Mouse (Mus musculus): ENCODE measurements around the gene Apobec2.
"Not testable (repeated sequence)": the region's sequence is repeated elsewhere in the genome, so short reads cannot be mapped to it uniquely, and the experiment has no call there.

Apobec2 gene

DNA sequence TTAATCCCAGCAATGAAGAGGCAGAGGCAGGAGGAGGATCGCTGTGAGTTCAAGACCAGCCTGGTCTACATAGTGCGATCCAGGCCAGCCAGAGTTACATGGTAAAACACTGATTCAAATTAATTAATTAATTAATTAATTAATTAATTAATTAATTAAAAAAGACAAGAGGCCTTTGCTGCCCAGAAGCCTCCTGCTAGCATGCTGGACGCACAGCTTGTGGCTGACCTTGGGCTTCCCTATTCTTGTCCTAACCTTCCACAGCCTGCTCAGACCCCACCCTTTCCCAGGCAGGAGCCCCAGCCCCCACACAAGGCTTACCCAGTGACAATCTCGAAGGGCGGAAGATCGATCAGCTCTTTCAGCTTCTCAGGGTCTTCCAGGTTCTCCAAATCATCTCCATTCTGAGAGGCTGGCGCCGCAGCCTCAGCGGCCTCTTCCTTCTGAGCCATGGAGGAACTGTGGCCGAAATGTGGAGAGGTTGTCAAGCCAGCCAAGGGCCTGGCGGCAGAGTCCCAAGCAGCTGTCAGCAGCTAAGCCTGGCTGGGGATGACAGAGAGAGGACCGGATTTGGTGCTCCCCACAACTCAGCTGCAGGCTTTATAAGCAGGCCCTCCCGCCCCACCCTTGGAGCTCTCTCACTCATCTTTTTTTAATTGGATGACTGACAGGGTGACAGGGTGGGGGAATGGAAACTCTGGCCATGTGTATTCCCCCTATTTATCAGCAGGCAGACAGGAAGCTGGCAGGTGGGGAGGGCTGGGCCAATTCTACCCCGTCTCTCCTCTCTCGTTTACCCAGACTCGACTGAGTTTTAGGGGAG lies at the start of gene Apobec2:
Gene Apobec2, minus strand, starts transcription at position 773 of the 823 bp plus-strand sequence.
- DNase-seq, result no peak

DNA sequence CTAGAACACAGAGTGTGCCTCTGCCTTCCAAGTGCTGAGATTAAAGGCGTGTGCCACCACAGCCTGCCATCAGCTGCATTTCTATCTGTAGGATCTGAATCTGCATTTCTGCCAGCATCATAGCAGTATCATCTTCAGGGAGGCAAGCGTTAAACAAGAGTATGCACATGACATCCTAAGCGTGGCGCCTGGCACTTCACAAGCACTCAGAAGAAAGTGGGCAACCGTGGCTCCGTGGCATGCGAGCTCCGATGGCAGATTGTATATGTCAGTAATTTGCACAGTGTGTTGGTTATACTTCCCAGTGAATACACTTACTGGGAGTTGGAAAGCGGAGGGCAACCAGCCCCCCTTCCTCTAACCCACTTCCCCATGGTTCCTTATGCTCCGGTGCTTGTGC lies 47.2 kb upstream of the Apobec2 start:
- DNase-seq, result no peak

DNA sequence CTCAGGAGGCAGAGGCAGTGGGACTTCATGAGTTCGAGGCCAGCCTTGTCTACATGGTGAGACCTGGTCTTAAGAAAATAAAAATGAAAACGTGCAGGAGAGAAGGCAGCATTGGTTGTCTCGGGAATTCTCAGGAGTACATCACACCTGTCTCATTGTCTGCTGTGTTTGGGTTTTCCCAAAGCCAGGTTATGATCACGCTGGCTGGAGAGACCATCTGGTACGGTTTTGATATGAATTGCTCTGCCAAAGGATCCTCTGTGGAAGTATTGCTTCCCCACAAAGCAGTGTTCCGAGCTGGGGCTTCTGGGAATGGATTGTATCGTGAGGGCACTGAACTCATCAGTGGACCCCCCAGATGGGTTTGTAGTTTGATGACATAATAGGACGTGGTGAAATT lies 42.7 kb upstream of the Apobec2 start:
- no peak for DNase-seq

DNA sequence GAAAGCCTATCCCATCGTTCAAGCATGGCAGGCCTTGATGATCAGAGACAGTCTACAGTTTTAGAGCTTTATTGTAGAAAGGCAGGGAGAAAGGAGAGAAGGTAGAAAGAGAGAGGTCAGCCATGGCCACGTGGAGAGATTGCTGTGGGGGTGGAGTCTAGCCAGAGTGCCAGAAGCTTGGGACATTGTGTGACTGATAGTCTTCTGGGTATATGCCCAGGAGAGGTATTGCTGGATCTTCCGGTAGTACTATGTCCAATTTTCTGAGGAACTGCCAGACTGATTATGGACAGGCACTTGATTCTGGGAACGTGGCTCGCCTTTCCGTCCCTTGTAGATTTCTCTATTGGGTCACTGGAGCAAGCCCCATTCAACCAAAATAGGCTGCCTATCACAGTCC lies 41.6 kb upstream of the Apobec2 start:
- not testable (repeated sequence) for DNase-seq

DNA sequence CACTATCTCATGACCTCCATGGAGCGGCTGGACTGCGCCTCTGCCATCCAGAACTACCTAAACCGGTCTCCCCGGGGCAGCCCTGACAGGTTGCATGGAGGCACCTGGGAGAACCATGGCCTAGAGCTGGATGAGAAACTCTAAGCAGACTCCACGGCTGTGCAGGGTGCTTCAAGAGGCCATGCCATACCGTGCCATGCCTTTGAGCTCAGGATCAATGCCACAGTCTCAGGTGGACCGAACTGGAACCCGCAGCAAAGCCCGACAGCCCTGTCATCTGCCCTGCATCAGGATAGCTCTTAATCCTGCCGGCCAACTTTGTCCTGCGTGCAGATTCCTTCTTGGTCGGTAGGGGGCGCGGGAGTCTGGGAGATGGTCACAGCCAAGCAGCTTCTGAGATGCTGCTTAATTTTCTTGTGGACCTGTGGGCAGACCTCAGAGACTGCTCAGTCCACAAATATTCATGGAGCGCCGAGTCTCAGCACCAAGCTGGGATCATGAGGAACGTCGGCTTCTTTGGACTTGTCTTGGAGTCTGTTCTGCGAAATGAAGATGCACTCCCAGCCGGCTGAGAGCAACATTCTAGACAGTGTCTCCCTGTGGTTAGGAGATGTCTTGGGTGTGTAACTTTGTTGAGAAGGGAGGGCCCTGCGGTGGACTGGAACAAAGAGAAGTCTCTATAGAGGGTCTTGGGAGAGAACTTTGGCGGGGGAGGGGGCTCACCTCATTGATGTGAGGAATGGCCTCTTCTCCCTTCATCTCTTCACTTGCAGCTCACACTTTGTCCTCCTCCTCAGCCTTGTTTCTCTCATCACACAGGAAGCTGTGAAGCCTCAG lies 34.9 kb upstream of the Apobec2 start:
- DNase-seq, result peak; percentile 81

DNA sequence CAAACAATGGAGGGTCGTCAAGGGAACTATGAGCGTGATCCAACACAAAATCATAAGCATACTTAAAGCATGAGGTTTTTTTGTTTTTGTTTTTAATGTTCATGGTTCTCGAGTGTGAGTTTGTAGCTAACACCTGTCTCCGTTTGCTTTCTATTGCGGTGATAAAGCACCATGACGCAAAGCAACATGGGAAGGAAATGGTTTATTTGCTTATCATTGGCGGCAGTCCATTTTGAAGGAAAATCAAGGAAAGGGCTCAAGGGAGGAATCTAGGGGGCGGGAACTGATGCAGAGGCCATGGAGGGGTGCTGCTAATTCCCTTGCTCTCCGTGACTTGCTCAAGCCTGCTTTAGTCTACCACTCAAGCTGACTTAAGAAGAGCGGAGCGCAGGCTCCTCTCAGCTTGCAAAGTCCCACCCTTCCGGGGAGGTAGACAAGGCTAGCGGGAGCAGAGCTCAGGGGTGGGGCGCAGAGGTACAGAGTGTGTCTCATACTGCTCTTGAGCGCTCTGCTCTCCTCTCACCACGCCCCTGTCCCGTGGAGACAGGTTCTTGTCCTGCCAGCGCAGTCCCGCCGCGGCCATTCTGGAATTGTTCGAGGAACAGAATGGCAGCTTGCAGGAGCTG lies 34.2 kb upstream of the Apobec2 start:
- DNase-seq, result no peak

DNA sequence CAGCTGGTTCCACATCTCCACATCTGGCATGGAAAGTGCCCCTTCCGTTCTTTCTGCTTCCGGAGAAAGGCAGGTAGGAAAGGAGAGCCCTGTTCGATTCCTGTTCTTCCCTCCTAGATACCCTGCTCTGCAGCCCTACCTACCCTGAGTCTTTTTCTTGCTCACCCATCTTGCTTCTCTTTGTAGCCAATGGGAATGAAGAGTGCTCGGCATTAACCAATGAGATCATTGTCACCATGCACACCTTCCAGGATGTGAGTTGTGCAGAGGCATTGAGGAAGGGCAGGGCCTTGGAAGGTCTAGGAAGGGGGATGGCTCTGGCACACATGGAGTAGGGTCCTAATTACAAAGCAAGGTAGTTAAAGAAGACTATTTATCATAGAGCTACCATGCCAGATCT lies 30.7 kb upstream of the Apobec2 start:
- DNase-seq, result no peak

DNA sequence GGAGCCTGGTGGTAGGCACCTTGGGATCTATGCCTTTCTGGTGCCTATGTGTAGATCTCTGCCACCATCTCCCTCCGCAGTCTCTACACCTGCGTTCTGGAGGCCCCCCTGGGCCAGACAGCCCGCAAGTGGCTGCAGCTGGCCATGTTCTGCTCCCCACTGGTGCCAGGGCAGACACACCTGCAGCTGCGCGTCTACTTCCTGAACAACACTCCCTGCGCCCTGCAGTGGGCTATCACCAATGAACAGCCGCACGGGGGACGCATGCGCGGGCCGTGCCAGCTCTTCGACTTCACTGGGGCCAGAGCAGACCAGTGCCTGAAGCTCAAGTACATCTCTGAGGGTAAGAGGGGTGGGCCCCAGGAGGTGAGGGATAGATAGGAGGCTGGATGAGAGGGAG lies 29.4 kb upstream of the Apobec2 start:
- DNase-seq, result no peak

DNA sequence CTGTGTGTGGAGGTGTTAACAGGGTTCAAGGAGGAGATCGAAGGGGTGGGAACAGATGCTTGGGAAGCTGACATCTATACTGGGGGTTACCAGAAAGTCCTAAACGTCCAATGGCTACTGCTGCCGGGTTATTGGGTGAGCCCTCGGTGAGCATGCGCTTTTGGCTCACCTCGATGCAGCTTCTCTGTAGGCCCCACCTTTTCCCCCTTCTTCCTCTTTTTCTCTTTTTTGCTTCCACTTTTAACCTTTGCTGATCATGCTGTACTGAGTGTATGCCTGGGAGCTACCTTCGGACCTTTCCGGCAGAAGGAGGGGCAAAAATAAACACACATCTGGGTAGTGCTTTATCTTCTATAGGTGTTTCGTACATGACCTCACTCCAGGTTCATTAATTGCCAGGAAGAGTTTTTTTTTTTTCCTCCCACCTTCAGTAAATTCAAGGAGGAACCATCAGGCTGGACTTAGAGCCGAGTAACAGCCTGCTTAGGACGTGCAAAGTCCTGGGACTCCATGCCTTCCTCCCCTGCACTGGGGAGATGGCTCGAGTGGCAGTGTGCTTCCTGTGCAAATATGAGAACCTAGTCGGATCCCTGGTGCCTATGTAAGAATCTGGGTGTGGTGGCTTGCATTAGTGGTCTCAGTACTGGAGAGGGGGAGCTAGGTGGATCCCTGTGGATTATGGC lies 25.4 kb upstream of the Apobec2 start:
- no peak for DNase-seq

DNA sequence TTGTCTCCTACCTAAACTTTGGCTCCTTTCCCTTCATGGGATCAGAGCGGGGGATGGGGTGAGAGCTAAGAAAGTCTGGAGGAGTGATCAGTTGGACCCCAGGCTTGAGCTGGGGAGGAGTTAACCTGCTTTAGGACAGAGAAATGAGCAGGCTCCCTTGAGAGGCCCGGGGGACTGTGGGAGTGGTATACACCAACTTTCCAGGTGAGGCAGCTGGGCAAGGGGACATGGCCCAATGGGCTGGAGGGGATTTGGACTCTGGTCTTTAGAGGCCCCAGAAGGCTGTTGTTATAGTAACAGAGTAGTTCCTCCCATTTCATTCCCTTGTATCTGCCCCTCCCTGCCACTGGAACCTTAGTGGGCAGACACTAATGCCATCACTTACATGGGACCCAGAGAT lies 23.2 kb upstream of the Apobec2 start:
- no peak for DNase-seq

DNA sequence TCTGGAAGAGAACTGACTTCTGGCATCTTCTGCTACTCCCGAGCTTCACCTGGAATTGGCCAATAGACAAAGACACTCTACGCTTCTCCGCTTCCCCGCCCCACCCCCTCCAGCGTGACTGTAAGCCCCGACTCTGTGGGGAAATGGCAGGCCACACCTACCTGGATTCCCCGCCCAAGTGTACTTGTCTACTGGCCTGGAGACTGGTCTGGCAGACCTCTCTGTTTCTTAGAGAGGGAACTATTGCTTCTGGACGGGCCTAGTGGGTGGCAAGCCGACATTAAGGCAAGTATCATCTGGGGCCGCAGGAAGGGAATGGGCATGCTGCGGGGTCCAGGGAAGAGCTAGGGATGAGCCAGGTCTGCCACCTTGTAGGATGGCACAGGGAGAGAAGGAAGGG lies 22.0 kb upstream of the Apobec2 start, which contains the start of gene Unc5cl:
Gene Unc5cl, plus strand, starts transcription at position 214 of the 400 bp plus-strand sequence.
- no peak for DNase-seq

DNA sequence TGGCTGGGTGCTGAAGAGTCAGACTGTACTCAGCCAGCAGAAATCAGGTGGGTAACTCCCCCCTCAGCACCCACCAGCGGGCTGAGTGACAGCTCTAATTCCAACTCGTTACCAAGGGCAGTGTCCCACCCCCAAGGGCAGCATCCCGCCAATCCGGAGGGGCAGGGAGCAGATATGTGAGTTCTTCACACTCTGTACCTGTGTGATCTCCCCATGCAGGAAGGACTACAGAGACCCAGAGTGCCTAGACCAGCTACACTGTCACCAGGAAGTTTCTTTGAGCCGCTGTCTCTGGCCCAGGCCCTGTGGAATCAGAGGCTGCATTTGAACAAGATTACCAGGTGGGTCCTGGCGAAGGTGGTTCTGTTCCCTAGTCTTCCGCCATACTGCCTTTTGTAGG lies 21.5 kb upstream of the Apobec2 start:
- no peak for DNase-seq

DNA sequence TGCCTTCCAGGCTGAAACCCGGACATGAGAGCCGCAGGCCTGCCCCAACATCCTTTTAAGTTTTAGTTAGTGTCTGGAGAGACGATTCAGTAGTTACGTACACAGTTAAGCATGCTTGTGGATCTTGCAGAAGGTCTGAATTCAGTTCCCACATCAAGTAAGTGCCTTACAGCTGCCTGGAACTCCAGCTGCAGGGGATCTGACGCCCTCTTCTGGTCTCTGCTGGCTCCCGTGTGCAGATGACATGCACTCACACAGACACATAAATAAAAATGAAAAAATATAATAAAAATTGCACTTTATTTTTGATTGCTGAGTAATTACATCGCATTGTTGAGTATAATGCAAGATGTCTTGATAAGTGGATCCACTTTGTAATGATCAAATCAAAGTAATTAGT lies 20.8 kb upstream of the Apobec2 start:
- no peak for DNase-seq

DNA sequence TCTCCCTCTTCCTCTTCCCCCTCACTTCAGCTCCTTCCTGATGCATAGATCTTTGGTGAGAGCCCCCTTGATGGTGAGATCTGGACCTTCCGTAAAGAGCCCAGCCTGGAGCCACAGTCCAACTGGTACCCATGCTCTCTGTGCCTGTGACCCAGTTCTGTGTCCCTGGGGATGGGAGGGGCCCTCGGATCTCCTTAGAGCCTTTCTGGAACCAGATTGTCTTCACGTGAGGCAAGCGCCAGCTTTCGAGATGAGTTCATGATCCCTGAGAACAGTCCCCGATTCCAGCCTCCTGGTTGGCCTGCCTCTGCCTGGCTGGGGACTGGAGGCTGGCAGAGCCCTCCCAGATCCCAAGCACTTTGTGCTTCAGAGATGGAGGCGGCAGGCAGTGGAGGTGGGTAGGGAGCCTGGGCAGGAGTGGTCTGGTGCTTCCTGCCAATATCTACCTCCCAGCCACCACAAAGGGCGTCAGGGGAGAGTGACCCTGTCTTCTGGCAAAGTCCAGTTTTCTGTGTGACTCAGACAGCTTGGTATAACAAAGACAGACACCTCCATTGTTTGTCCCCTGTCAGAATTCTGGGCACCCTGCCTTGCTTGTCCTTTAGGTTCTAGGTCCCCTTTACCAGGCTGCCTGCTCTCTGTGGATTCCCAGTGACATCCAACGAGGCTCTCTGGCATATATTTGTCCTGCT lies 19.2 kb upstream of the Apobec2 start:
- DNase-seq, result no peak

DNA sequence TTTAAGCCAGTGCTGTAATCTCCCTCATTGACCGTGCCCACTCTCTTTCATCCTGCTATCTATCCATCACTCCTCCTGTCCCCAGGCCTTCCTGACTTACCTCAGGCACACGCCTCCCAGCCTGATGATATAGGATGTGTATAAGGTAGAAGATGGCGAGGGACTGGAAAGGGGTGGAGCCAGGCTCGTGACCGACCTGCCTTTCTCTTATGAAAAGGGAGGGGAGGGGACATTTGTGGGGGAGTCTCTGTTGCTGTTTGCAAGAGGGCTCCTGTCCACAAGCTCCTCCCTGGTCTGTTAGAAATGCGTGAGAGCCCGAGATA lies 18.6 kb upstream of the Apobec2 start, which contains the start of gene Tspo2:
Gene Tspo2, minus strand, starts transcription at position 170 of the 323 bp plus-strand sequence.
- DNase-seq, result no peak

DNA sequence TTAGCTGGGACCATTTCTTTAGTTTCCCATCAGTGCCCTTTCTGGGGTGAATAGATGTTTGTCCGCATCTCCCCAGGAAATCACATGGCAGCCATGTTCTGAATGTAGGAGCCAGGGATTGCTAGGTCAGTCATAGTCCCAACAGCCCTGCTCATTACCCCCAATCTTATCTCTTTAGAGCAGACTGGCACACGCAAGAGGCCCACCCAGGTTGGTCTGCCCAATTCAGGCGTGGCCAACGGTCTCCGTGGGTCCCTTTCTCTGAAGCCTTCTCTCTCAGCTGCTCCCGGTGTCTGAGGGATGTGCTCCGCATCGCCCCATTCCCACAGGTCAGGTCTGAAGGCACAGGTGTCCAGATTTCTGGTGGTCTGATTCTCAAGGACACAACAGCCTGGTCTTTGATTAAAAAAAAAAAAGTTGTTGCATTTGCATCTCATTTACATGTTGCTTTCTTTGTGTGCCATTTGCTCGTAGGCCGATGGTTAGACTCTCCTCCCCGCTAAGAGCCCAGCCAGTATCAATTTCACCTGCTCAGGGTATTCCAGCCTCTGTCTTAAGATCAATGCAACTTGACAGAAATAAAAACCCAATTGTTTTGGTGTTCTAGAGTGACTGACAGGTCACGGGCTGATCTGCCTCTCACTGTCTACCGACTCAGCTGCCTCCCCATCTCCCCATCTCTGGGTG lies 18.1 kb upstream of the Apobec2 start:
- DNase-seq, result no peak

DNA sequence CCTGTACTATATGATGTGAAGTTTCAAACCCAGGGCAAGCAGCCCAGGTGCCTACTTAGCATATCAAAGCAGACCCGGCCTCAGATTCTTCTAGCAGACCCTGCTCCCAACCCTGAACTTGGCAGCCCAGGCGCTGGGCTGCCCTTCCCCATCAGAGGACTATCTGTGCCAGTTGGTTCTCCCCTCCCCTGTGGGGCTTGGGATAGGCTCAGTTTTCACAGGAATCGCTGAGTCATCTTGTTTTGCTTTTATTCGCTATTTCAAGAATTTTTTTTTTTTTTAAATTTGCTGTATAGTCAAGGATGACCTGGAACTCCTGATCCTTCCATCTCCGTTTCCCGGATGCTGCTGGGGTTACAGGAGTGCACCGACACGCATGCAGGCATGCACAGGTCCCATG lies 14.9 kb upstream of the Apobec2 start:
- DNase-seq, result no peak

DNA sequence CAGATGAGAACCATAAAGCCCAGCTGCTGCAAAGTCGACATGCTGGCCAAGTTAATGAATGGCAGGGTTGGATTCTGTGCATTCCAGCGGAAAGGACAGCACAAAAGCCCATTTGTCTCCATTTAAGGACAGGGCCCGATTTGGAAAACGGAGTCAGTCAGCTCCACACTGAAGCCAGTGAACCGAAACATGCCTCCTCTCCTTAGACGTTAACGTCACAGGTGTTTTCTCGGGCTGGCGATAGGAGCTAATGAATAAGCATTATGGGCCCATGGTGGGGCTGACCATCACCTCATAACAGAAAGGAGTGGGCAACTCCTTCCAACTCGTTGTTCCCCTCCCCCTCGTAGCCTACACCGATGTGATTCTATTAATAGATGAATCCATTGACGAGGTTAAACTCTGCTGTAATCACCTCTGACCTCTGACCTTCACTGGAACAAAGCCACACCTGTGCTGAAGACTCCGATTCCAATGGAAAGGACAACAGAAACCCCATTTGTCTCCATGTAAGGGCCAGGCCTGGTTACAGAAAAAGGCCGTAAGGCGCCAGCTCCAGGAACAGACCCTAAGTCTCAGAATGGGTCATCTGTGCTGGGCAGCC lies 10.9 kb upstream of the Apobec2 start:
- DNase-seq, result peak; percentile 76

DNA sequence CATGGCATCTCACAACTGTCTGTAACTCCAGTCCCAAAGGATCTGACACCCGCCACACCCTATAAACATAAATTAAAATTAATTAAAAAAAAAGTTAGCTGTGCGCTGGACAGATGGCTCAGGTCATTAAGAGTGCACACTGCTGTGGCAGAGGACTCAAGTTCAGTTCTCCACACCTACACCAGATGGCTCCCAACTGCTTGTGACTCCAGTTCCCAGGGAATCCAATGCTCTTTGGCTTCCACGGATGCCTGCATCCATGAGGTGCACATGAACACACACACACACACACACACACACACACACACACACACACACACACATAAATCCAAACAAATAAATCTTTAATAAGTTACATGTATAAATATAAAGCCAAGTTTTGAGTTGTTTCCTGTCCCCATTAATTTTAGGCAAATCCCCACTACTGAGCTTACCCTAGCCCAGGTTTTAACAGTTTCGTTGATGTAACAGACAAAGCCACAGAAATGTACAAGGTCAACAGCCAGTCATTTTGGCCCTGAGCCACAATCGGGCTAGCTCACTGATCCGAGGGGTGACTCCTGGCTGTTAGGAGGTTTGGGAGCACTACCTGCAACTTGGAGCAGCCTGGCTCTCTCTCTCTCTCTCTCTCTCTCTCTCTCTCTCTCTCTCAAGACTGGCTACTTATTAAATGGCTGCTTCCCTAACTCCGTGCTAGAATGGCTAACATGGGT lies 10.2 kb upstream of the Apobec2 start:
- peak; percentile 82 for DNase-seq

DNA sequence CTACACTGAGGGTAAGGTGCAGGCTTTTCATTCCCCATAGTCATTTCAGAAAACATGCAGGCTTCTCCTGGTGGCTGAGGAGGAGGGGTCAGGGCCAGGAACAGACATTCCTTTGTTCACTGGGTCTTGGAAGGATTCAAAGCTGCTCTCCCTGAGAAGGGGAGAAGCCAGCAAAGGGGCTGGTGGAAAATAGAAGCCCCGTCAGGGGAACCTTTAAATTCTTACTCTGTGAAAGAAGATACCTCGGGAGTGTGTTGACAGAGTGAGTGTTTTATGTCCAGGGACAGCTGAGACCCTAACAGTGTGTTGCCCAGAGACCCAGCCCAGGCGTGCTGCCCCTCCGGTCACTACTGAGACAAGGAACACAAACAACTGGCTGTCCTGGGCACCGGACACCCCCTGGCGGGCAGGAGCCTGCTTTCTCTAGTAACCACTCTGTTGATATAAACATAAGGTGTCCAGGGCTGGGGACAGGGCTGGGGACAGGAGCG lies 4.7 kb upstream of the Apobec2 start:
- DNase-seq, result no peak

DNA sequence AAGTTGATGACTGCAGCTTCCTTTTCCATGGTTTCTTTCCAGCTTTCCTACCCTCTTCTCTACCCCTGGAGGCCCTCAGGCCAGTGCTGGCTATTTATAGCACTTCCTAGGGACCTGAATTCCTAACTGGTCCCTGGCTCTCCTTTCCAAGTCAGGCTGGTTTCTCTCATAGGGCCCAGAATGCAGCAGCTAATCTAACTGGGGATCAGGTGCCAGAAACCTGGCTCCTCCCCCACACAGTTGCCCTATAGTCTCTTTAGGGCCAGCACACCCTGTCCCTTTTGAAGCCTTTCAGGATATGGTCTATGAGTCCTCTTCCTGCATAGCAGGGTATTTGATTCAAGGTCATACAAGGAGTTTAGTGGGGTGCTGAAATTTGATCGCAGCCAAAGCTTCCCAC lies 3.8 kb upstream of the Apobec2 start:
- peak; percentile 36 for DNase-seq
